18 mouse cellular contexts compared by ENCODE assay signal in the genomic region with DNA sequence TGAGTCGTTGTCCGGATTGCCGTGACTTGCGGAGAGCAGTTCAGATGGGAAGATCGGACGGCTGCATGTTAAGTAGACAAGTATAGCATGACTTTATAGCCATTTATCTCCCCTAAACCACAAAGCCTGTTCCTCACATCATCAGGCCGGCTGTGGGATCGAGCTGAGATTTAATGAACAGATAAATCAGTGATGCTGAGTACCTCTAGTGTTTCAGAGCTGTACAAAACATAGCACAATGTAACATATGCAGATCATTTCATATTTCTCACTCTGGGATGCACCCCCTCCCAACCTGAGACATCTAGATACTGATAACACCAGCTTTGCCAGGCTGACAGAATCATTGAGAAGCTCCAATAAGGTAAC.
A peak's percentile ranks its signal among the peaks of the same experiment; 100 is the strongest.
DNase-seq lines count a peak whose midpoint lies in the region; ATAC-seq and TF ChIP-seq lines count a peak whose summit lies in the region.
"Had no signal": no experiment of that assay in that cellular context is flagged by ENCODE, and none has a peak within 500 bp of the region (broad histone marks: within the 10 kb centered on the region; RNA-seq: fewer than 3 reads in every experiment).

No protein-coding gene starts in this region.

- no peaks in the 10 kb centered on the region for H3K9me3 ChIP-seq in heart, embryonic 10.5 days
- H3K9me3 ChIP-seq in heart, embryonic 12.5 days (replicated peaks) = no peaks in the 10 kb centered on the region
- H3K9me3 ChIP-seq in embryonic facial prominence, embryonic 10.5 days = no peaks in the 10 kb centered on the region
- H3K9me3 ChIP-seq in embryonic facial prominence, embryonic 14.5 days (ENCODE audit: control insufficient read depth, low read length) = no peaks in the 10 kb centered on the region
- no peaks in the 10 kb centered on the region for H3K9me3 ChIP-seq in limb, embryonic 13.5 days
- no peaks in the 10 kb centered on the region for H3K9me3 ChIP-seq in liver, embryonic 11.5 days (ENCODE audit: control insufficient read depth, low read length)
- H3K9me3 ChIP-seq: liver, embryonic 15.5 days; midbrain, embryonic 12.5 days had no signal

- no peak overlapping the region for H3K4me3 ChIP-seq in heart, embryonic 10.5 days
- no peak overlapping the region for H3K4me3 ChIP-seq in heart, embryonic 12.5 days
- no peak overlapping the region for H3K4me3 ChIP-seq in embryonic facial prominence, embryonic 10.5 days
- H3K4me3 ChIP-seq in embryonic facial prominence, embryonic 14.5 days (ENCODE audit: low read depth, low read length) = no peak overlapping the region
- no peak overlapping the region for H3K4me3 ChIP-seq in limb, embryonic 13.5 days
- no peak overlapping the region for H3K4me3 ChIP-seq in liver, embryonic 11.5 days (ENCODE audit: low read depth, low read length)
- H3K4me3 ChIP-seq in thymus, adult 2 months (ENCODE audit: control insufficient read depth, insufficient read depth, low read length) = no peak overlapping the region
- H3K4me3 ChIP-seq: liver, embryonic 15.5 days; midbrain, embryonic 12.5 days; myocyte had no signal

- WGBS in heart, embryonic 10.5 days = 90% methylated on average over 8 of the region's 8 CpGs
- 88% methylated on average over 8 of the region's 8 CpGs for WGBS in heart, embryonic 12.5 days
- WGBS in embryonic facial prominence, embryonic 10.5 days = 88% methylated on average over 8 of the region's 8 CpGs
- WGBS in embryonic facial prominence, embryonic 14.5 days = 48% methylated on average over 8 of the region's 8 CpGs
- WGBS in limb, embryonic 13.5 days = 34% methylated on average over 8 of the region's 8 CpGs
- 84% methylated on average over 8 of the region's 8 CpGs for WGBS in liver, embryonic 11.5 days
- WGBS in thymus, adult 2 months = 90% methylated on average over 8 of the region's 8 CpGs

- no peaks in the 10 kb centered on the region for H3K36me3 ChIP-seq in heart, embryonic 10.5 days
- H3K36me3 ChIP-seq in heart, embryonic 12.5 days = no peaks in the 10 kb centered on the region
- H3K36me3 ChIP-seq in embryonic facial prominence, embryonic 10.5 days (replicated peaks) = no peaks in the 10 kb centered on the region
- H3K36me3 ChIP-seq in embryonic facial prominence, embryonic 14.5 days (ENCODE audit: control insufficient read depth, insufficient read depth, low read length) = no peaks in the 10 kb centered on the region
- no peaks in the 10 kb centered on the region for H3K36me3 ChIP-seq in limb, embryonic 13.5 days
- no peaks in the 10 kb centered on the region for H3K36me3 ChIP-seq in liver, embryonic 11.5 days (ENCODE audit: control insufficient read depth, insufficient read depth, low read length)
- H3K36me3 ChIP-seq in thymus, adult 2 months (ENCODE audit: control insufficient read depth, insufficient read depth, low read length) = no peaks in the 10 kb centered on the region
- H3K36me3 ChIP-seq: liver, embryonic 15.5 days; midbrain, embryonic 12.5 days had no signal

- no peak overlapping the region for H3K9ac ChIP-seq in heart, embryonic 12.5 days
- 0 out of 2 replicates have a peak overlapping the region, but pooled peaks have one; percentile 5 for H3K9ac ChIP-seq in embryonic facial prominence, embryonic 14.5 days (ENCODE audit: low read depth, low read length)
- 0 out of 2 replicates have a peak overlapping the region, but pooled peaks have one; percentile 2 for H3K9ac ChIP-seq in limb, embryonic 13.5 days
- no peak overlapping the region for H3K9ac ChIP-seq in liver, embryonic 11.5 days (ENCODE audit: low read depth, low read length)
- H3K9ac ChIP-seq: liver, embryonic 15.5 days; midbrain, embryonic 12.5 days had no signal

- H3K27me3 ChIP-seq in heart, embryonic 10.5 days (ENCODE audit: insufficient read depth, poor library complexity, severe bottlenecking) = no peaks in the 10 kb centered on the region
- H3K27me3 ChIP-seq in heart, embryonic 12.5 days (replicated peaks) = no peaks in the 10 kb centered on the region
- no peaks in the 10 kb centered on the region for H3K27me3 ChIP-seq in embryonic facial prominence, embryonic 10.5 days (replicated peaks; ENCODE audit: low read depth, poor library complexity, severe bottlenecking)
- no peaks in the 10 kb centered on the region for H3K27me3 ChIP-seq in embryonic facial prominence, embryonic 14.5 days (replicated peaks; ENCODE audit: control insufficient read depth, insufficient read depth, low read length)
- no peaks in the 10 kb centered on the region for H3K27me3 ChIP-seq in limb, embryonic 13.5 days
- H3K27me3 ChIP-seq in liver, embryonic 11.5 days (replicated peaks; ENCODE audit: control insufficient read depth, insufficient read depth, low read length) = no peaks in the 10 kb centered on the region
- no peaks in the 10 kb centered on the region for H3K27me3 ChIP-seq in thymus, adult 2 months (ENCODE audit: control insufficient read depth, insufficient read depth, low read length)
- H3K27me3 ChIP-seq: liver, embryonic 15.5 days had no signal

- ATAC-seq in heart, embryonic 12.5 days (ENCODE audit: insufficient number of reproducible peaks, low FRiP score) = no peak
- ATAC-seq in embryonic facial prominence, embryonic 14.5 days (ENCODE audit: low read depth) = peak; percentile 22; the same call in 1 of the 2 replicates
- ATAC-seq in limb, embryonic 13.5 days (ENCODE audit: low FRiP score, low read depth) = no peak; the same call in none of the 2 replicates
- ATAC-seq in liver, embryonic 11.5 days (replicated peaks; ENCODE audit: low FRiP score) = no peak

- no peak for DNase-seq in heart, embryonic 10.5 days (ENCODE audit: low spot score)
- DNase-seq in embryonic facial prominence, embryonic 10.5 days (ENCODE audit: low spot score) = no peak
- peak; percentile 45 for DNase-seq in embryonic facial prominence, embryonic 14.5 days (ENCODE audit: low spot score)
- DNase-seq in liver, embryonic 11.5 days (ENCODE audit: low spot score) = no peak
- DNase-seq in thymus, adult 2 months = no peak
- DNase-seq in spleen, postnatal 4 days (ENCODE audit: low spot score in 2 of 2) = no peak
- DNase-seq: cerebellum, adult 18-20 months; cerebellum, postnatal 25 days; gastrocnemius, postnatal 14 days; kidney, adult 9 months; kidney, postnatal 25 days; retina, postnatal 1 day had no signal

- no peak overlapping the region for H3K4me2 ChIP-seq in heart, embryonic 12.5 days
- peak overlapping the region; percentile 21; the same call in 1 of the 2 replicates for H3K4me2 ChIP-seq in embryonic facial prominence, embryonic 14.5 days (ENCODE audit: low read depth, low read length)
- peak overlapping the region; percentile 27; the same call in 1 of the 2 replicates for H3K4me2 ChIP-seq in limb, embryonic 13.5 days (replicated peaks)
- no peak overlapping the region for H3K4me2 ChIP-seq in liver, embryonic 11.5 days
- H3K4me2 ChIP-seq: liver, embryonic 15.5 days; midbrain, embryonic 12.5 days had no signal

- no peak for TF ChIP-seq POLR2A in thymus, adult 2 months (IDR thresholded peaks at IDR 0.05; ENCODE audit: control insufficient read depth, extremely low read depth, insufficient read depth, low read length, poor library complexity)

- H3K27ac ChIP-seq in heart, embryonic 10.5 days = 0 out of 2 replicates have a peak overlapping the region, but pooled peaks have one; percentile 6
- no peak overlapping the region for H3K27ac ChIP-seq in heart, embryonic 12.5 days (ENCODE audit: poor library complexity, severe bottlenecking)
- peak overlapping the region; percentile 35; the same call in 1 of the 2 replicates for H3K27ac ChIP-seq in embryonic facial prominence, embryonic 10.5 days (replicated peaks)
- peak overlapping the region; percentile 82 for H3K27ac ChIP-seq in embryonic facial prominence, embryonic 14.5 days (replicated peaks; ENCODE audit: low read depth, low read length)
- H3K27ac ChIP-seq in limb, embryonic 13.5 days = peak overlapping the region; percentile 89
- H3K27ac ChIP-seq in liver, embryonic 11.5 days (ENCODE audit: low read depth, low read length) = no peak overlapping the region
- no peak overlapping the region for H3K27ac ChIP-seq in thymus, adult 2 months (ENCODE audit: control insufficient read depth, insufficient read depth, low read length)
- H3K27ac ChIP-seq: liver, embryonic 15.5 days; midbrain, embryonic 12.5 days; stomach, postnatal 0 days had no signal

- TF ChIP-seq CTCF in thymus, adult 2 months (IDR thresholded peaks at IDR 0.05; ENCODE audit: borderline replicate concordance, control insufficient read depth, extremely low read depth, insufficient read depth, low read length, poor library complexity) = no peak

- peaks cover 10% of the 10 kb centered on the region for H3K4me1 ChIP-seq in heart, embryonic 10.5 days
- 0 out of 2 replicates have a peak, but pooled peaks cover 9% of the 10 kb centered on the region for H3K4me1 ChIP-seq in heart, embryonic 12.5 days (replicated peaks)
- H3K4me1 ChIP-seq in embryonic facial prominence, embryonic 10.5 days = peaks cover 22% of the 10 kb centered on the region
- H3K4me1 ChIP-seq in embryonic facial prominence, embryonic 14.5 days (ENCODE audit: control insufficient read depth, insufficient read depth, low read length) = peaks cover 19% of the 10 kb centered on the region
- H3K4me1 ChIP-seq in limb, embryonic 13.5 days = peaks cover 34% of the 10 kb centered on the region
- H3K4me1 ChIP-seq in liver, embryonic 11.5 days (replicated peaks; ENCODE audit: control insufficient read depth, insufficient read depth, low read length) = no peaks in the 10 kb centered on the region
- H3K4me1 ChIP-seq in thymus, adult 2 months (replicated peaks; ENCODE audit: control insufficient read depth, insufficient read depth, low read length) = no peaks in the 10 kb centered on the region
- H3K4me1 ChIP-seq: liver, embryonic 15.5 days had no signal

Comparison
In these comparisons a context has a peak if more than half of its experiments do, and no peak if none do; other contexts are left out.
1. H3K27ac ChIP-seq: peak in heart, embryonic 10.5 days (single experiment), embryonic facial prominence, embryonic 10.5 days (single experiment), embryonic facial prominence, embryonic 14.5 days (single experiment) and limb, embryonic 13.5 days (single experiment); none in heart, embryonic 12.5 days (single experiment), liver, embryonic 11.5 days (single experiment) and thymus, adult 2 months (single experiment).
2. H3K4me2 ChIP-seq: peak in embryonic facial prominence, embryonic 14.5 days (single experiment) and limb, embryonic 13.5 days (single experiment); none in heart, embryonic 12.5 days (single experiment) and liver, embryonic 11.5 days (single experiment).
3. H3K9ac ChIP-seq: peak in embryonic facial prominence, embryonic 14.5 days (single experiment) and limb, embryonic 13.5 days (single experiment); none in heart, embryonic 12.5 days (single experiment) and liver, embryonic 11.5 days (single experiment).